Comparison of ENCODE assay signal across 8 mouse cellular contexts in the genomic region with DNA sequence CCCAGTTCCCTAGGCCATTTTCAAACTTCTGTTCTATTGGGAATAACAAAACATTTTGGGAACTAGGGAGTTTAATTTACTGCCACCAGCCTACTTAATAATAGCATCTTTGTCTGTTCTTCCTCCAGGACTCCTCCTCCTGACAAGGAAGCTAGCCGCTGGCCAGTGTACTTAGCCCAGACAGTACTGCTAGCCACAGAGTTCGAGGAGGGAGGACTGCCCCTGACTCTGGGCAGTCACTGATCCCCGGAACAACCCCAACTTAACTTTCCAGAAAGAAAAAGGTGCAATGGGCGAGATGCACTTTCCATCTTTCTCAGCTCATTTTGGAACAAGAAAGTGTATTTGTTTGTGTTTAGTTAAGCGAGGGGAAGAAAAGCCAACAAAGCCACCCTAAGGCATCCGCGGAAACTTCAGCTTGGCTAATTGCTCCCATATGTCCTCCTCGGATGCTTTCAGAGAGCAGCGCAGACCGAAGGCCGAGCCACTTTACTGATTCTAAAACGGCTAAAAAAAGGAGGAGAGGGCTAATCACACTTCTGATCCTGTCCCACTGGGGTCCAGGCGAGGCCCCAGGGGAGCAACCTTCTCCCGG. TPM values are rescaled to one million over a fixed set of nuclear protein-coding genes. Genes with fewer than 3 reads are reported as not detected.
DNase-seq lines count a peak whose midpoint lies in the region; ATAC-seq and TF ChIP-seq lines count a peak whose summit lies in the region.

No protein-coding gene starts in this region.

- H3K4me2 ChIP-seq in hindbrain, embryonic 14.5 days (replicated peaks): peak overlapping the region; percentile 93
- peak overlapping the region; percentile 100 for H3K4me2 ChIP-seq in midbrain, embryonic 15.5 days

- ATAC-seq in hindbrain, embryonic 14.5 days (ENCODE audit: low FRiP score): no peak
- ATAC-seq in midbrain, embryonic 15.5 days (replicated peaks): no peak; the same call in 1 of the 2 replicates
- ATAC-seq in megakaryocyte progenitor cell, adult 5-6 weeks (replicated peaks; ENCODE audit: poor library complexity): no peak

- H3K4me3 ChIP-seq in kidney, adult 2 months (ENCODE audit: insufficient read depth, low read depth, low read length): peak overlapping the region; percentile 87
- peak overlapping the region; percentile 77 for H3K4me3 ChIP-seq in bone marrow macrophage, adult 2 months (ENCODE audit: insufficient read depth, low read length)
- H3K4me3 ChIP-seq in hindbrain, embryonic 14.5 days (replicated peaks; ENCODE audit: low read length): peak overlapping the region; percentile 61
- peak overlapping the region; percentile 55 for H3K4me3 ChIP-seq in midbrain, embryonic 15.5 days

- peak overlapping the region; percentile 60 for H3K9ac ChIP-seq in hindbrain, embryonic 14.5 days
- peak overlapping the region; percentile 43 for H3K9ac ChIP-seq in midbrain, embryonic 15.5 days

- H3K9me3 ChIP-seq in hindbrain, embryonic 14.5 days (ENCODE audit: control insufficient read depth, low read length): no peaks in the 10 kb centered on the region
- H3K9me3 ChIP-seq in midbrain, embryonic 15.5 days: no peaks in the 10 kb centered on the region

- peaks cover 17% of the 10 kb centered on the region for H3K4me1 ChIP-seq in kidney, adult 2 months (ENCODE audit: control insufficient read depth, insufficient read depth, low read length)
- peaks cover 23% of the 10 kb centered on the region for H3K4me1 ChIP-seq in bone marrow macrophage, adult 2 months (ENCODE audit: control insufficient read depth, insufficient read depth, low read length)
- H3K4me1 ChIP-seq in hindbrain, embryonic 14.5 days (replicated peaks; ENCODE audit: control insufficient read depth, insufficient read depth, low read length): peaks cover 16% of the 10 kb centered on the region
- peaks cover 28% of the 10 kb centered on the region for H3K4me1 ChIP-seq in midbrain, embryonic 15.5 days

- DNase-seq in kidney, adult 2 months: peak; percentile 31
- DNase-seq in kidney, adult 8-10 months: no peak
- DNase-seq in hindbrain, embryonic 14.5 days (ENCODE audit: low spot score): peak; percentile 40
- no peak for DNase-seq in natural killer cell, adult 2 months (ENCODE audit: low spot score in 2 of 2)
- no peak for DNase-seq in lung, postnatal 36 days

- no peak for TF ChIP-seq POLR2A in kidney, adult 2 months (IDR thresholded peaks at IDR 0.05; ENCODE audit: low read depth, low read length)
- no peak for TF ChIP-seq POLR2A in bone marrow macrophage, adult 2 months (IDR thresholded peaks at IDR 0.05; ENCODE audit: borderline replicate concordance, low read depth, low read length)

- H3K36me3 ChIP-seq in kidney, adult 2 months (ENCODE audit: control insufficient read depth, insufficient read depth, low read length): no peaks in the 10 kb centered on the region
- no peaks in the 10 kb centered on the region for H3K36me3 ChIP-seq in hindbrain, embryonic 14.5 days (replicated peaks; ENCODE audit: control insufficient read depth, insufficient read depth)
- no peaks in the 10 kb centered on the region for H3K36me3 ChIP-seq in midbrain, embryonic 15.5 days (replicated peaks)

- 4% methylated on average over 14 of the region's 14 CpGs for WGBS in kidney, adult 2 months
- WGBS in hindbrain, embryonic 14.5 days: under 1% methylated on average over 14 of the region's 14 CpGs
- under 1% methylated on average over 14 of the region's 14 CpGs for WGBS in midbrain, embryonic 15.5 days

- H3K27me3 ChIP-seq in kidney, adult 2 months (replicated peaks; ENCODE audit: control insufficient read depth, insufficient read depth, low read length): no peaks in the 10 kb centered on the region
- peaks cover 27% of the 10 kb centered on the region for H3K27me3 ChIP-seq in hindbrain, embryonic 14.5 days (ENCODE audit: control insufficient read depth, insufficient read depth, low read length)
- H3K27me3 ChIP-seq in midbrain, embryonic 15.5 days (replicated peaks): peaks cover 32% of the 10 kb centered on the region

- peak overlapping the region; percentile 78 for H3K27ac ChIP-seq in kidney, adult 2 months (ENCODE audit: insufficient read depth, low read depth, low read length)
- peak overlapping the region; percentile 18; the same call in 1 of the 2 replicates for H3K27ac ChIP-seq in bone marrow macrophage, adult 2 months (ENCODE audit: insufficient read depth, low read depth, low read length)
- peak overlapping the region; percentile 66; the same call in 1 of the 2 replicates for H3K27ac ChIP-seq in hindbrain, embryonic 14.5 days
- H3K27ac ChIP-seq in midbrain, embryonic 15.5 days: 0 out of 2 replicates have a peak overlapping the region, but pooled peaks have one; percentile 63

- no peak for TF ChIP-seq CTCF in kidney, adult 2 months (conservative IDR thresholded peaks at IDR 0.05; ENCODE audit: insufficient read depth, insufficient read length, low read depth, low read length)
- TF ChIP-seq CTCF in bone marrow macrophage, adult 2 months (IDR thresholded peaks at IDR 0.05; ENCODE audit: low read depth, low read length): no peak

RNA-seq across cellular contexts. Expression of gene Tanc1, which starts 0.5 kb away (rescaled TPM):
- 24.0 and 29.5 TPM in 2 replicates for polyA plus RNA-seq in kidney, adult 2 months (2012; rRNA removed)
- 6.6 and 8.3 TPM in 2 replicates for polyA plus RNA-seq in bone marrow macrophage, adult 2 months (2012; ENCODE audit: insufficient read depth, insufficient read length, missing spikeins)
- polyA plus RNA-seq in hindbrain, embryonic 14.5 days (2014; fragmentation: Nextera tagmentation; extraction: Ambion mirVana): 6.5 and 7.9 TPM in 2 replicates
- 6.0 and 6.8 TPM in 2 replicates for polyA plus RNA-seq in midbrain, embryonic 15.5 days (2015; fragmentation: Nextera tagmentation; extraction: Ambion mirVana)
- total RNA-seq in megakaryocyte progenitor cell, adult 5-6 weeks (2015): 5.4 and 7.4 TPM in 2 replicates
- 5.1 and 6.1 TPM in 2 replicates for total RNA-seq in megakaryocyte progenitor cell, adult 5-6 weeks (2017)

Comparison
In these comparisons a context has a peak if more than half of its experiments do, and no peak if none do; other contexts are left out.
1. DNase-seq: peak in kidney, adult 2 months (single experiment) and hindbrain, embryonic 14.5 days (single experiment); none in kidney, adult 8-10 months (0 of 2), natural killer cell, adult 2 months (0 of 2) and lung, postnatal 36 days (single experiment).
2. H3K27ac ChIP-seq: peak in every context shown above with its lines; median percentile 78 in kidney, adult 2 months; 66 in hindbrain, embryonic 14.5 days; 63 in midbrain, embryonic 15.5 days; 18 in bone marrow macrophage, adult 2 months.
3. Peak in every context shown above with its lines, with median percentiles within 50 percentile points of each other: H3K4me3 ChIP-seq.